Mouse (Mus musculus) macrophage (primary cell): ENCODE results near the gene Fbxw5. TPM values are rescaled to one million over a fixed set of nuclear protein-coding genes. Genes with fewer than 3 reads are reported as not detected.

Experiments used
- H3K27ac ChIP-seq: fragments of 350-480 bp; formaldehyde crosslinking; 2 replicates; pipeline ENCODE4 v1.9.0; 2021
- H3K36me3 ChIP-seq: fragments of 350-480 bp; formaldehyde crosslinking; 2 replicates; pipeline ENCODE4 v1.9.0; 2021; ENCODE audit errors: inconsistent target
- H3K4me3 ChIP-seq: fragments of 350-480 bp; formaldehyde crosslinking; 2 replicates; pipeline ENCODE4 v1.9.0; 2021; ENCODE audit errors: inconsistent target
- H3K79me2 ChIP-seq: fragments of 350-480 bp; formaldehyde crosslinking; 2 replicates; pipeline ENCODE4 v1.9.0; 2021; ENCODE audit errors: inconsistent target
- WGBS: methylation state at CpG from one replicate; pipeline ENCODE4 v1.1.7; 2026; ENCODE audit warnings: inconsistent platforms; ENCODE audit not compliant: missing documents; 5-methylcytosine and 5-hydroxymethylcytosine counted together
- polyA plus RNA-seq: library from polyadenylated mRNA; stranded (reverse); fragments of 250-400 nt; gene quantifications from 3 replicates; pipeline ENCODE4 v1.2.4, GENCODE M21; 2018; ENCODE audit warnings: inconsistent platforms

Fbxw5 gene
- polyA plus RNA-seq, 1 experiment from 2014 or later = 21.9 TPM

DNA sequence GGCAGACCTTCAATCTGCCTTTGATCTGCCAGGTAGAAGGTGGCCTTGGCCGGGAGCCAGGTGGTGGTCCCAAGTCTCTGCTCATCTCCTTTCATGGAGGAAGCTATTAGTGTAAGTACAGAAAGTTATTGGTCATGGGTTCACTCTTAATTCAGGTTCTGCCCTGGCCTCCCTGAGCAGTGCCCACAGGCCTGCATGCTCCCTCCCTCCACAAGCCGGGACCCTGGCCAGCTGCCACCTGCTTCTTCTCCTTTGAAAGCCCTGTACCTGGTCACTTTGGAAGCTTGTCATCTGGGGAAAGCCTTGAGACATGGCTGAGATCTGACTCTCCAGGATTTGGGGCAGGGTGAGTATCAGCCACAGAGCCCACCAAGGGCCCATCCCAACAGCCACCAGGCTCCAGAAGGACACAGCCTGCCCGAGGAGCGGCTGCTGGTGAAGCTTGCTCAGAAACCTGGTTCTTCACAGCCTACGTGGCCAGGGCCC lies 7.0 kb upstream of the Fbxw5 start, which contains the start of gene Lcn12:
Gene Lcn12 (minus strand): TSS at position 436 of the 486 bp plus-strand sequence.
- no peaks in the 10 kb centered on the region for H3K36me3 ChIP-seq
- 91% methylated on average over 5 of the region's 5 CpGs for WGBS
- no peaks in the 10 kb centered on the region for H3K79me2 ChIP-seq
- no peak within 1 kb of the TSS for H3K4me3 ChIP-seq
- H3K27ac ChIP-seq = no peak within 1 kb of the TSS

DNA sequence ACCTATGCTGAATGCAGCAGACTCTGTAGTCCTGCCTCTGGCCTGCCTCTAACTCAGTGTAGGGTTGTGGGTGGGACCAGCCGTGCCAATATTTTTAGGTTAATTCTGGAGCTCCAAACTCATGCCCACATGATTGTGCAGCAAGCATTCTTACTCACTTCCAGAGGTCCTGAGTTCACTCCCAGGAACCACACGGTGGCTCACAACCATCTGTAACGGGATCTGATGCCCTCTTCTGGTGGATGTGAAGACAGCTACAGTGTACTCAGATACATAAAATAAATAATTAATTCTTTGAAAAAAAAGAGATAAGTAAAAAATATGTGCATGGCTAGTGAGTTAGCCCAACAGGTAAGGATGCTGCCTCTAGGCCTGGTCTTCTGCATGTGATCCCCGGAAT lies 4.1 kb upstream of the Fbxw5 start:
- H3K79me2 ChIP-seq = peaks cover 8% of the 10 kb centered on the region
- H3K4me3 ChIP-seq = no peak overlapping the region
- no peak overlapping the region for H3K27ac ChIP-seq
- WGBS = 53% methylated on average over 4 of the region's 4 CpGs
- no peaks in the 10 kb centered on the region for H3K36me3 ChIP-seq

DNA sequence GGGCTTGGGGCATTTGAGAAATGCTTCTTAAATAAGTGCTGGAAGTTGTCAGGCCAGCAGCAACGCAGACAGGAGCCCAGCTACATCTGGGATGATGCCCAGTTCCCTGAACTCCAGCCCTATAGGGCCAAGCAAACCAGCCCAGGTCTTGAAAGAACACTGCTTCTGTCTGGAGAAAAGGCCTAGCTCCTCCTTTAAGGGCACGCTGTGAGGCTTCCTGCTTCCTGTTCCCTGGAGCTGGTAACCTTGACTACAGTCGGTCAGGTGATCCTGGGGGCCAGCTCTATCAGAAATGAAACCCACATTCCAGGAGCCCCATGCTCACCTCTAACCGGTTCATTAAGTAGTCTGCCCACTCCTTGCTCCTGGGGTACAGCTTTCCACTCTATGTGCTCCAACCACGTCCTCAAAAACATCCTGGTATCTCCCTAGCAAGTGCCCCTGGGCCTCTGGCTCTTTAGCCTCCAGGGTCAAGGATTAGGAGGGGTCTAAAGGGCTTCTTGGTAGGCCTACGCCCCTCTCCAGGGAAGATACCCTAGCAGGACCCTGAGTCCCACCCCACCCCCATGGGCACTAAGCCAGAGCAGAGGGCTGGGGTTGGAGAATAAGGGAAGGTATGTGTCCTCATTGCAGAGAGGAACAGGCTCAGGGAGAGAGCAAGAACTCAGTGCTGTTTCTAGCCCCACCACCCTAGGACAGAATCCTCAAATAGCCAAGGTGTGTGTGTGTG lies 2.5 kb upstream of the Fbxw5 start:
- peak overlapping the region; percentile 17 for H3K4me3 ChIP-seq
- peaks cover 17% of the 10 kb centered on the region for H3K79me2 ChIP-seq
- 24% methylated on average over 6 of the region's 6 CpGs for WGBS
- peak overlapping the region; percentile 54 for H3K27ac ChIP-seq
- peaks cover 7% of the 10 kb centered on the region; the same call in 1 of the 2 replicates for H3K36me3 ChIP-seq

DNA sequence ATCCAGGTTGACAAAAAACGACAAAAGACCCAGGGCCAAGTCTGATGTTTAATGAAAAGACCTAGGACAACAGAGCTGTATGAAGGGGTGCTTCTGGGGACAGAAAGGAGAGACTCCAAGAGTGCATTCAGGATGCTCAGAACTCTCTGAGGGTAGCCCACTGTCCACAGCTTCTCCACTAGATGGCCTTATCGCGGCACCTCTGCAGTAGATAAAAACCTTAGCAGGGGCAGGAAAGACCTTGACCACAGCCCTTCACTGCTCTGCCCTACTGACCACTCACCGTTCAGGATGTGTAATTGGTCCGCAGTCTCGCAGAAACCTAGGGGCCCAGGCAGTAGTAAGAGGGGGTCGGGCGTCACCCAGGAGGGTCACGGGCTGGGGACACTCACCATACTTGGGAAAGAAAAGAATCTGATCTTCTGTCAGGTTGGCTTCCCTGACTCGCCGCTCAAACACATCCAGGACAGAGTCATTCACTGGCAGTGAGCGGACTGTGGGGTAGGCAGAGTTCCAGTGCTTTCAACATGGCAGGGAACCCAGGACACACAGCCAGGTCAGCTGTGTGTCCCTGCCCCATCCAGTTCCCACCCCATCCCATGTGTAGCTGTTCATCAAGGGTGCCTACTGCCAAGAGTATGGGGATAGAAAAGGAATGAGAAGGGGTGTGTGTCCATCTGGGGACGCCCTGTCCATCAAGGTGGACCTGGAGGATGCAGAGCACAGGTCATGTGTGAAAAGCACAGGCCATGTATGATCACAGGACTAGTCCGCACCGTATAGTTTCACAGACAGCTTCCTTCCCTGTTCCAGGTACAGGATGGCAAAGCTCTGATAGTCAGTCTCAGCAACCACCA lies 1.7 kb upstream of the Fbxw5 start:
- H3K4me3 ChIP-seq = no peak overlapping the region
- H3K36me3 ChIP-seq = peaks cover 16% of the 10 kb centered on the region
- peak overlapping the region; percentile 54; the same call in 1 of the 2 replicates for H3K27ac ChIP-seq
- H3K79me2 ChIP-seq = peaks cover 17% of the 10 kb centered on the region
- 78% methylated on average over 15 of the region's 15 CpGs for WGBS

DNA sequence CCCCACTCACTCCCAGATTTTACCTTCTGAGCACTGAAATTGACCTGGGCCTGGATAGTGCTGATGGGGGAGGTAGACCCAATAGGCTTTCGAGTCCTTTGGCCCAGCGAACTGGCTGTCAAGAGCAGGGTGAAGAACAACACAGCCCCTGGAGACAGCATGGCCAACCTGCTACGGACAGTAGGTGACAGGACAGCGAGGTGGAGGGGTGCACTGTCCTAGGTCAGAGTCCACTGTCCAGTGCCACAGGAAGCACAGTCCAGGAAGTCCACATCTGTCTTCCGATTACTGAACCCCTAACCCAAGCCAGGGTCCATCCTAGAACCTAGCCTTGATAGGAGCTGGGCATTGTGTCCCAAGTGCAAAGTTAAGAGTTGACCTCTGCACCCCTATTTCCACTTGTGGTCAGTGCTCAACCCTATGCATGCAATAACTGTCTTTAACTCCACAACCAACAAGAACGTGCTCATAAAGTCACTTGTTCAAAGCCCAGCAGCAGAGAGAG lies 427 bp upstream of the Fbxw5 start:
- H3K79me2 ChIP-seq = peaks cover 17% of the 10 kb centered on the region
- peaks cover 28% of the 10 kb centered on the region for H3K36me3 ChIP-seq
- peak overlapping the region; percentile 25 for H3K4me3 ChIP-seq
- 72% methylated on average over 6 of the region's 6 CpGs for WGBS
- peak overlapping the region; percentile 55 for H3K27ac ChIP-seq

DNA sequence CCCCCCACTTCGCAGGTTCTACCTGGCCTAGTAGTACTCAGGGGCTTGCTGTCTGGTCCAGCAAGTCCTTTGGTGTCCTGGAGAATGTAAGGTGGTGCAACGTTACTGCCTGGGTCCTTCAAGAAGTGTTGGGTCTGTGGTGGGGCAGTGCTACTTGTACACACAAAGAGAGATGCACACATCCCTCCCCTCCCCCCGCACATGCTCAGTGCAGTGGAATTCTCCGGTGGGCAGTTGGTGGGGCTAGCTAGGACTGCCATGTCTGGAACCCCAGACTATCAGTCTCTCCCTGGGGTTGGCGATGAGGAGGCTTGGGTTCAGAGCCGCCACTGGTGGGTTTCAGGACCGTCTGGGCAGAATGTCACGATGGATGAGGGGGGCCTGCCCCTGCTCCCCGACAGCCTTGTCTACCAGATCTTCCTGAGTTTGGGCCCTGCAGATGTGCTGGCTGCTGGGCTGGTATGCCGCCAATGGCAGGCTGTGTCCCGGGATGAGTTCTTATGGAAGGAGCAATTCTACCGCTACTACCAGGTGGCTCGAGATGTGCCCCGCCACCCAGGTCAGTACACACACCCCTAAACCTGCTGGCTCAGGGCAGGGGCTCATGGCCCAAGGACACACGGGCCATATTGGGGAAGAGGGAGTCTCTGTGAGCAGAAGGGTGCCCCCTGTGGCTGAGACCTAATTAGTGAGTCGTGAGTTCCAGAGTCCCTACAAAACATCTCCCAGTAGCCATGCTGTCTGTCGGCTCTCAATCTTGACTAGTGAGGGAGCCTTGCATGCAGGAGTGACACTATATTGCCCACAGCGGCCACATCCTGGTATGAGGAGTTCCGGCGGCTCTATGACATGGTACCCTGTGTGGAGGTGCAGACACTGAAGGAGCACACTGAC lies 1.3 kb downstream of the Fbxw5 start, which contains the start of gene C8g:
Gene C8g (minus strand): TSS at position 127 of the 894 bp plus-strand sequence.
- Histone ChIP-seq H3K4me3 (peak within 1 kb of the TSS; percentile 99), H3K27ac (peak within 1 kb of the TSS; percentile 74), H3K79me2 (peaks cover 17% of the 10 kb centered on the region), H3K36me3 (peaks cover 38% of the 10 kb centered on the region)
- 78% methylated on average over 20 of the region's 20 CpGs for WGBS

DNA sequence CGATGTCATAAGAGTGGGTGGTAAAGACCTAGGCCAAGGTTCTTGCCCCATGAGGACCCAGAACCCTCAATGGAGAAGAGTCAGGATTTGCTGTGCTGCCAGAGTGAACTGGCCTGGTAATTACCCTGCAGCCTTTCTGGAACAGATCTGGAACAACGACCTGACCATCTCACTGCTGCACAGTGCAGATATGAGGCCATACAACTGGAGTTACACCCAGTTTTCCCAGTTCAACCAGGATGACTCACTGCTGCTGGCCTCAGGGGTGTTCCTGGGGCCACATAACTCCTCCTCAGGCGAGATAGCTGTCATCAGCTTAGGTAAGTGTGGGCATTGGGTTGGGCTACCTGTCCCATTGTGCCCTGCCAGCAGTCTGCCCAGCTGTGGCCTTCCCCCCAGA lies 2.2 kb downstream of the Fbxw5 start:
- Histone ChIP-seq H3K4me3 (no peak overlapping the region), H3K36me3 (peaks cover 38% of the 10 kb centered on the region), H3K79me2 (peaks cover 17% of the 10 kb centered on the region), H3K27ac (no peak overlapping the region)
- 96% methylated on average over 3 of the region's 3 CpGs for WGBS

DNA sequence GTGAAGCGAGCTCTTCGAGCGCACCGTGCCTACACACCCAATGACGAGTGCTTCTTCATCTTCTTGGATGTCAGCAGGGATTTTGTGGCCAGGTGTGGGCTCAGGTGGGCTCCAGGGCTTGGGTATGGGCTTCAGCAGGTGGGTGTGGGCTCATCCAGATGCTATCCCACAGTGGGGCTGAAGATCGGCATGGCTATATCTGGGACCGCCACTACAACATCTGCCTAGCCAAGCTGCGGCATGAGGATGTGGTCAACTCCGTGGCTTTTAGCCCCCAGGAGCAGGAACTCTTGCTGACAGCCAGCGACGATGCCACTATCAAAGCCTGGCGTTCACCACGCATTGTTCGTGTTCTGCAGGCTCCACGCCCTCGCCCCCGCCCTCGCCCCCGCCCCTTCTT lies 4.0 kb downstream of the Fbxw5 start:
- WGBS = 66% methylated on average over 19 of the region's 19 CpGs
- Histone ChIP-seq H3K4me3 (no peak overlapping the region), H3K36me3 (peaks cover 38% of the 10 kb centered on the region), H3K79me2 (peaks cover 17% of the 10 kb centered on the region), H3K27ac (no peak overlapping the region)

DNA sequence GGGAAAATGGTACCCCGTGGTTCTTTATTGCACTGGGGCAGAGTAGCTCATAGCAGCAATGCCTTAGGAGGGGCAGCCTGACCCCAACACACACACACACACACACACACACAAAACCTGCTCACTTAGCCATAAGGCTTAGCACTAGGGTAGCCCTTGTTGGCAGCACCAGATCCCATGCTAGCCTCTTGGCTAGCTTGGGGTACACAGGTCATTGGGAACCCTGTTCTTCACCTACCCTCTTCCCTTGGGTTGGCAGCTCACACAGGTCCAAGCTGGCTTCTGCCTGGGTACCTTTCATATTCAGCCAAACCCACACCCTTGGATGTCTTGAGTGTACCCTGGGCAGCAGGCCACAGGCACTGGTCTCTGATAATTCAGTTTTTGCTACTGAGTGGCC lies 4.5 kb downstream of the Fbxw5 start:
- H3K79me2 ChIP-seq = peaks cover 17% of the 10 kb centered on the region
- no peak overlapping the region for H3K4me3 ChIP-seq
- no peak overlapping the region for H3K27ac ChIP-seq
- peaks cover 38% of the 10 kb centered on the region for H3K36me3 ChIP-seq
- WGBS = 88% methylated on average over 1 of the region's 1 CpGs

DNA sequence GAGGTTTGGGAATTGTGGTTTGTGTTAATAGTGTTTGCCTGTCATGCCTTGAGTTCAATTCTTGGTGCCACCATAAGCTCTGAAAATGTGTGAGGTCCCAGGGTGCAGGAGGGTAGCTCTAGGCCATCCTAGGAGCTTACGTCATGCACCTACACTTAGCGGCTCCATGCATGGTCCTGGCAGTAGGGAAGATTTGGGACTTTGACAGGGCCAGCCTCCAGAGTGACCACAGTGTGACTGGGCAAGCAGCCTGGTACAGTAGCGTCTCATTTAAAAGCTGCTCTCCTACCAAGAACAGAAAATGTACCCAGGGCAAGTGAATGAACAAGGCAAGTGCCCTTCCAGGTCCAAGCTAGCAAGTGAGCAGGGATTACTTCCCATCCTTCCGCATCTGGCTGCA lies 5.3 kb downstream of the Fbxw5 start:
- no peak overlapping the region for H3K27ac ChIP-seq
- H3K4me3 ChIP-seq = no peak overlapping the region
- peaks cover 15% of the 10 kb centered on the region for H3K79me2 ChIP-seq
- peaks cover 38% of the 10 kb centered on the region for H3K36me3 ChIP-seq
- WGBS = 96% methylated on average over 4 of the region's 4 CpGs

DNA sequence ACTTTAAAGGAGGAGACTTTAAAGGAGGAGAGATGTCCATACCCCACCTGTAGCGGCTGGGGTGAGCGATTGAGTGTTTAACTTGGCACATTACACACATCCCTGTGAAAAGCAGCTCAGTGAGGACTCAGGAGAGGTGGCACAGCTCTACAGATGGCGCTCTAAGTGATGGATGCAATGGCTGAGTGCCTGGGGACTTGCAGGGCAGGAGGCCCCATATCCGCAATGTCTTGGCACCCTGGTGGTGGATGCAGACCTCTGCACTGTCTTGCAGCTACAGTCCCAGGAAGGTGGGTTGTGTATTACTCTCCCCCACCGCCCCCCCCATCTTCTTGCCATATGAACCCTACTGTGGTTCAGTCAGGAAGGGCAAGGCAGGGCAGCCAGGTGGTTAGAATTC lies 6.4 kb downstream of the Fbxw5 start:
- H3K27ac ChIP-seq = no peak overlapping the region
- WGBS = 68% methylated on average over 5 of the region's 5 CpGs
- H3K4me3 ChIP-seq = no peak overlapping the region
- H3K79me2 ChIP-seq = peaks cover 4% of the 10 kb centered on the region; the same call in 1 of the 2 replicates
- H3K36me3 ChIP-seq = peaks cover 38% of the 10 kb centered on the region

DNA sequence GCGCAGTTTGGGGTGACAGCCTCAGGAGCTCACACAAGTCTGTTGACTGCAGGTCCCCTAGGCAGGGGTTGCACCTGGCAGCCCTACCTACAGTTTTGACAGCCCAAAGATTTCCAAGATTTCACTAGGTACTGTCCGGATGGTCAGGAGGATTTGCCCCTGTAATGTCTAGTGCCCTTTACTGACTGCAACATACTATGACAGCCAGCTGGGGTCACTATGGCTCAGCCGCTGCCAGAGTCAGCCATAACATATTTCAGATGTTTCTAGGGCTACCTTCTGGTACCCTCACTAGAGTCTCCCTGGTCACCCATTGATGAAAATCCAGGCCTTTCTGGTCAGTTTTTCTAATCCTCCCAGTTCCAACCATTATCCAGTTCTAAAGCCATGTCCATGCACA lies 9.4 kb downstream of the Fbxw5 start:
- Histone ChIP-seq H3K4me3 (no peak overlapping the region), H3K27ac (no peak overlapping the region), H3K36me3 (peaks cover 11% of the 10 kb centered on the region; the same call in 1 of the 2 replicates), H3K79me2 (no peaks in the 10 kb centered on the region)
- WGBS = 83% methylated on average over 3 of the region's 3 CpGs

DNA sequence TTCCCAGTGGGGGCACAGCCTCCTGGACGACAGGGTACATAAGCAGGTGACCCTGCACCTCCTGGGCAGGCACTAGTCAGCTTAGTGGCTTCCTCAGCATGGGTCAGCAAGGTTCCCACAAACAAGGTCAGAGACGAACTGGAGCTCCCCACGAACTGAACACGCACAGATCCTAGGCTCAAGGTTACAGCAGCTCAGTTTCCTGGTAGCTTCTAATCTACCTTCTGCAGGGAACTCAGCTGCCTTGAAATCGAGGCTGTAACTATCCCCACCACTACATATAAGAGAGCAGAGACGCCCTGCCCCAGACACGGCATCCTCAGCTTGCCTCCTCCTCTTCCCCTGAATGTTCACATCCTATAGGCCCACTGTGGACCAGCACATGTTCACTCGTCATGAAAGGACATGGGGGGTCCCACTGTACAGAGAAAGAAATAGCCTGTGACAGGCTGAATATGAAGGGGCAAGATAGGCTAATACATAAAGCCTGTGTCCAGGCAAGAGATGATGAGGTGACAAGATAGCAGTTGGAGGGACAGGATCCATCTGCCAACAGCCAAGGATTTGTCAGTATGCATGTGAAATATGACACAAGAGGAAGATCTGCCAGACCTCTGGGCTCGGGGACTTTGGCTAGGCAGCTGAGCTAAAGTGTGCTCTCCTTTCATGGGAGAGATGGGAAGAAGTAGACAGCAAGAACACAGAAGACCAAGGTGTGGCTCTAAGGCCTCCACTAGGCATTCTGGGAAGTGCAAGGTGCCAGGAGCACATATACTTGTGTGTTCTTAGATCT lies 26.2 kb downstream of the Fbxw5 start:
- 91% methylated on average over 9 of the region's 9 CpGs for WGBS
- H3K36me3 ChIP-seq = peaks cover 90% of the 10 kb centered on the region

More for the DNA sequence above, 26.2 kb downstream of the Fbxw5 start:
- Histone ChIP-seq H3K4me3 (no peak overlapping the region), H3K27ac (no peak overlapping the region), H3K79me2 (no peaks in the 10 kb centered on the region)
